Mouse (Mus musculus): ENCODE results near the gene Ryr1.

- TF ChIP-seq POLR2A (IDR thresholded peaks at IDR 0.05; ENCODE audit: borderline replicate concordance, insufficient read depth, low read length) (no peak), CTCF (IDR thresholded peaks at IDR 0.05; ENCODE audit: borderline replicate concordance, insufficient read depth, low read depth, low read length) (no peak)
Measured at GRCm38 (mm10) chr7:29059445-29059844, 65.5 kb downstream of the Ryr1 start.
